Mouse (Mus musculus) intestine, embryonic 16.5 days (tissue): ENCODE results near the gene Etnk1. TPM values are rescaled to one million over a fixed set of nuclear protein-coding genes. Genes with fewer than 3 reads are reported as not detected.

Experiments used
- ATAC-seq: fragments of 200-750 bp; cut with Nextera tagmentation; 2 replicates; pipeline ENCODE4 v1.8.0; 2017; ENCODE audit warnings: moderate TSS enrichment, moderate library complexity
- H3K27ac ChIP-seq: fragments of 300-500 bp; sonication (generic); 2 replicates; pipeline ENCODE4 v1.5.1; 2014; ENCODE audit warnings: mild to moderate bottlenecking, low read length
- H3K27me3 ChIP-seq: fragments of 300-500 bp; sonication (generic); replicated peaks from 2 replicates; pipeline ENCODE4 v1.6.1; 2014; ENCODE audit warnings: low read length, control low read depth, mixed read lengths; ENCODE audit not compliant: control insufficient read depth, insufficient read depth
- H3K36me3 ChIP-seq: fragments of 300-500 bp; sonication (generic); 2 replicates; pipeline ENCODE4 v1.6.1; 2014; ENCODE audit warnings: low read length, control low read depth; ENCODE audit not compliant: control insufficient read depth, insufficient read depth
- H3K4me1 ChIP-seq: fragments of 300-500 bp; sonication (generic); 2 replicates; pipeline ENCODE4 v1.6.1; 2014; ENCODE audit warnings: low read length, control low read depth, mixed read lengths; ENCODE audit not compliant: control insufficient read depth, insufficient read depth
- H3K4me2 ChIP-seq: fragments of 300-500 bp; sonication (generic); 2 replicates; pipeline ENCODE4 v1.6.1; 2014; ENCODE audit warnings: low read depth, low read length, control low read depth
- H3K4me3 ChIP-seq: fragments of 300-500 bp; sonication (generic); 2 replicates; pipeline ENCODE4 v1.5.1; 2014; ENCODE audit warnings: mild to moderate bottlenecking, low read length
- H3K9ac ChIP-seq: fragments of 300-500 bp; sonication (generic); 2 replicates; pipeline ENCODE4 v1.6.1; 2014; ENCODE audit warnings: low read depth, low read length
- H3K9me3 ChIP-seq: fragments of 300-500 bp; sonication (generic); 2 replicates; pipeline ENCODE4 v1.6.1; 2016; ENCODE audit warnings: low read length, control low read depth; ENCODE audit not compliant: control insufficient read depth
- WGBS: fragments of 180-500 bp; shearing (Covaris S2); extraction: QIAGEN DNeasy Blood & Tissue Kit; methylation state at CpG from one replicate; pipeline ENCODE4 v1.1.7; 2014; 5-methylcytosine and 5-hydroxymethylcytosine counted together
- polyA plus RNA-seq: library from polyadenylated mRNA; unstranded; fragments of >200 nt; fragmentation: Nextera tagmentation; extraction: Ambion mirVana; gene quantifications from 2 replicates; pipeline ENCODE4 v1.2.1, GENCODE M21; 2015

The Etnk1 gene
- polyA plus RNA-seq, 1 experiment from 2014 or later, result 12.6 TPM

GRCm38 (mm10) chr6:143155996-143156395 lies 11.0 kb upstream of the Etnk1 start:
- no peak overlapping the region for H3K27ac ChIP-seq
- ATAC-seq, result no peak

GRCm38 (mm10) chr6:143156684-143157083 lies 10.3 kb upstream of the Etnk1 start:
- H3K36me3 ChIP-seq, result no peaks in the 10 kb centered on the region
- no peak overlapping the region for H3K4me3 ChIP-seq
- no peak overlapping the region for H3K9ac ChIP-seq
- no peak overlapping the region for H3K4me2 ChIP-seq
- peaks cover 13% of the 10 kb centered on the region for H3K4me1 ChIP-seq
- WGBS, result 79% methylated on average over 7 of the region's 7 CpGs
- H3K27me3 ChIP-seq, result no peaks in the 10 kb centered on the region
- ATAC-seq, result no peak
- H3K9me3 ChIP-seq, result no peaks in the 10 kb centered on the region
- no peak overlapping the region for H3K27ac ChIP-seq

More at GRCm38 (mm10) chr6:143155996-143156395, 11.0 kb upstream of the Etnk1 start:
- H3K9me3 ChIP-seq, result no peaks in the 10 kb centered on the region
- H3K4me3 ChIP-seq, result no peak overlapping the region
- H3K4me2 ChIP-seq, result no peak overlapping the region
- no peak overlapping the region for H3K9ac ChIP-seq
- H3K36me3 ChIP-seq, result no peaks in the 10 kb centered on the region
- WGBS, result 68% methylated on average over 1 of the region's 1 CpGs
- H3K4me1 ChIP-seq, result peaks cover 13% of the 10 kb centered on the region
- H3K27me3 ChIP-seq, result no peaks in the 10 kb centered on the region

- 73% methylated on average over 8 of the region's 8 CpGs for WGBS
- no peaks in the 10 kb centered on the region for H3K9me3 ChIP-seq
- peaks cover 11% of the 10 kb centered on the region for H3K4me1 ChIP-seq
- no peak overlapping the region for H3K4me3 ChIP-seq
- no peak for ATAC-seq
- H3K4me2 ChIP-seq, result no peak overlapping the region
- H3K36me3 ChIP-seq, result no peaks in the 10 kb centered on the region
- H3K27ac ChIP-seq, result no peak overlapping the region
- H3K27me3 ChIP-seq, result no peaks in the 10 kb centered on the region
- no peak overlapping the region for H3K9ac ChIP-seq
These were observed 9.6 kb upstream of the Etnk1 start for GRCm38 (mm10) chr6:143157401-143157800.

- H3K27ac ChIP-seq, result no peak overlapping the region
These were observed 6.3 kb upstream of the Etnk1 start for GRCm38 (mm10) chr6:143160572-143161231.

GRCm38 (mm10) chr6:143162161-143162877 lies 4.7 kb upstream of the Etnk1 start:
- no peak for ATAC-seq
- Histone ChIP-seq H3K4me2 (no peak overlapping the region), H3K27ac (no peak overlapping the region)

More at GRCm38 (mm10) chr6:143160572-143161231, 6.3 kb upstream of the Etnk1 start:
- ATAC-seq, result no peak
- no peaks in the 10 kb centered on the region for H3K9me3 ChIP-seq
- H3K4me1 ChIP-seq, result no peaks in the 10 kb centered on the region
- no peaks in the 10 kb centered on the region for H3K27me3 ChIP-seq
- H3K4me3 ChIP-seq, result no peak overlapping the region
- no peak overlapping the region for H3K9ac ChIP-seq
- no peak overlapping the region for H3K4me2 ChIP-seq
- H3K36me3 ChIP-seq, result no peaks in the 10 kb centered on the region
- 82% methylated on average over 6 of the region's 6 CpGs for WGBS

GRCm38 (mm10) chr6:143163956-143164905 lies 2.8 kb upstream of the Etnk1 start:
- no peak for ATAC-seq
- H3K36me3 ChIP-seq, result no peaks in the 10 kb centered on the region
- H3K9me3 ChIP-seq, result no peaks in the 10 kb centered on the region
- no peak overlapping the region for H3K27ac ChIP-seq
- peaks cover 12% of the 10 kb centered on the region for H3K4me1 ChIP-seq
- no peak overlapping the region for H3K9ac ChIP-seq
- no peak overlapping the region for H3K4me2 ChIP-seq
- 80% methylated on average over 15 of the region's 15 CpGs for WGBS
- H3K27me3 ChIP-seq, result no peaks in the 10 kb centered on the region
- no peak overlapping the region for H3K4me3 ChIP-seq

More at GRCm38 (mm10) chr6:143162161-143162877, 4.7 kb upstream of the Etnk1 start:
- Histone ChIP-seq H3K4me3 (no peak overlapping the region), H3K9ac (no peak overlapping the region), H3K36me3 (no peaks in the 10 kb centered on the region), H3K27me3 (no peaks in the 10 kb centered on the region), H3K4me1 (0 out of 2 replicates have a peak, but pooled peaks cover 5% of the 10 kb centered on the region), H3K9me3 (no peaks in the 10 kb centered on the region)
- WGBS, result 41% methylated on average over 11 of the region's 12 CpGs

GRCm38 (mm10) chr6:143164906-143165255 lies 2.1 kb upstream of the Etnk1 start:
- Histone ChIP-seq H3K4me3 (no peak overlapping the region), H3K9me3 (no peaks in the 10 kb centered on the region), H3K4me2 (no peak overlapping the region), H3K4me1 (peaks cover 14% of the 10 kb centered on the region), H3K27me3 (no peaks in the 10 kb centered on the region), H3K27ac (no peak overlapping the region), H3K9ac (no peak overlapping the region), H3K36me3 (no peaks in the 10 kb centered on the region)
- 84% methylated on average over 8 of the region's 8 CpGs for WGBS
- ATAC-seq, result no peak

GRCm38 (mm10) chr6:143165404-143166257 lies 1.4 kb upstream of the Etnk1 start:
- WGBS, result 64% methylated on average over 15 of the region's 15 CpGs
- no peak overlapping the region for H3K27ac ChIP-seq
- ATAC-seq, result no peak

More at GRCm38 (mm10) chr6:143165404-143166257, 1.4 kb upstream of the Etnk1 start:
- peak overlapping the region; percentile 96; the same call in 1 of the 2 replicates for H3K4me3 ChIP-seq
- peaks cover 17% of the 10 kb centered on the region for H3K4me1 ChIP-seq
- H3K9ac ChIP-seq, result peak overlapping the region; percentile 95; the same call in 1 of the 2 replicates
- no peaks in the 10 kb centered on the region for H3K9me3 ChIP-seq
- H3K27me3 ChIP-seq, result no peaks in the 10 kb centered on the region
- no peaks in the 10 kb centered on the region for H3K36me3 ChIP-seq
- H3K4me2 ChIP-seq, result peak overlapping the region; percentile 55
